Mouse (Mus musculus): ENCODE measurements at regions not wholly inside any gene's neighbourhood (a gene's known extent, or its start where the extent isn't known, plus 50 kb on each side); places are given as distances from the start of the nearest gene placed in this dataset.

DNA sequence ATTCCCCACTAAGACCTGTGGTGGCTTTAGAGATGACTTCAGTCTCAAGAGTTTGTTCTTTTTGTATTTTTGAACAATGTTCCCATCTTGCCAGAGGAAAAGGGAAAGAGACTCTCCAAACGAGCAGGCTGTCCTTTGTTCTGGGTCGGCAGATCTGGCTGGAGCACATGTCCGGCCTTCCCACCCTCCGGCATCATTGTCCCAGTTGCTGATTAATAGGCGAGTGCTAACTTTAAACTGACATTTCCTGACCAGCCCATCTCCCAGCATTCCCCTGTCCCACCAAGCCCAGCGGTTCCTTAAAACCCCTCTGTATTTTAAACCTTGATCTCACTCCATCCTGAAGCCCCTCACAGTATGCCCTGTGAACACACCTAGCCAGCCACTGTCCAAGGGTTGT is 140.0 kb upstream of the Klf4 start:
- TF ChIP-seq TCF12 (IDR thresholded peaks at IDR 0.05; ENCODE audit: low read depth, low read length), result no peak
- TF ChIP-seq EP300 (IDR thresholded peaks at IDR 0.05; ENCODE audit: low read length), result no peak
- no peak for TF ChIP-seq MYC (IDR thresholded peaks at IDR 0.05; ENCODE audit: low read depth, low read length)
- TF ChIP-seq CHD2 (IDR thresholded peaks at IDR 0.05; ENCODE audit: low read length), result no peak
- TF ChIP-seq CTCF (conservative IDR thresholded peaks at IDR 0.05 in 1 of 2, IDR thresholded peaks at IDR 0.05 in 1 of 2; ENCODE audit: low read depth in 2 of 2, low read length in 2 of 2), result no peak
- no peak for TF ChIP-seq HCFC1 (IDR thresholded peaks at IDR 0.05; ENCODE audit: low read depth, low read length)

Measured in CH12.LX (cell line).